Mouse (Mus musculus) testis, postnatal 14 days (tissue): ENCODE measurements around the gene Ehmt2.
"Not testable (repeated sequence)": the region's sequence is repeated elsewhere in the genome, so short reads cannot be mapped to it uniquely, and the experiment has no call there.

ENCODE experiments used
- DNase-seq: peaks from one replicate; pipeline ENCODE4 v3.0.0; 2021; ENCODE audit warnings: low spot score

Gene Ehmt2

GRCm38 (mm10) chr17:34927306-34928019, 29.2 kb downstream of the Ehmt2 start:
- no peak for DNase-seq

- no peak for DNase-seq
Observed at GRCm38 (mm10) chr17:34928841-34929240, 30.6 kb downstream of the Ehmt2 start.

GRCm38 (mm10) chr17:34931061-34931734, 32.9 kb downstream of the Ehmt2 start, which contains the start of gene Neu1:
TSS of gene Neu1 (plus strand) at chr17:34931253.
- DNase-seq, result peak; percentile 93

- DNase-seq, result no peak
Observed at GRCm38 (mm10) chr17:34931735-34932098, 33.4 kb downstream of the Ehmt2 start.

- DNase-seq, result no peak
Observed at GRCm38 (mm10) chr17:34932287-34932686, 34.0 kb downstream of the Ehmt2 start.

- DNase-seq, result no peak
Observed at GRCm38 (mm10) chr17:34934031-34934430, 35.8 kb downstream of the Ehmt2 start.

GRCm38 (mm10) chr17:34934830-34935229, 36.6 kb downstream of the Ehmt2 start:
- DNase-seq, result no peak

GRCm38 (mm10) chr17:34937960-34938505, 39.8 kb downstream of the Ehmt2 start:
- no peak for DNase-seq

- peak; percentile 24 for DNase-seq
Observed at GRCm38 (mm10) chr17:34941344-34942041, 43.2 kb downstream of the Ehmt2 start.

- DNase-seq, result no peak
Observed at GRCm38 (mm10) chr17:34943128-34943815, 45.0 kb downstream of the Ehmt2 start.

- no peak for DNase-seq
Observed at GRCm38 (mm10) chr17:34944362-34944761, 46.1 kb downstream of the Ehmt2 start.

GRCm38 (mm10) chr17:34946486-34947140, 48.3 kb downstream of the Ehmt2 start:
- DNase-seq, result no peak

- DNase-seq, result no peak
Observed at GRCm38 (mm10) chr17:34947606-34948005, 49.3 kb downstream of the Ehmt2 start.

- DNase-seq, result not testable (repeated sequence)
Observed at GRCm38 (mm10) chr17:34948721-34949552, 50.7 kb downstream of the Ehmt2 start.

- DNase-seq, result no peak
Observed at GRCm38 (mm10) chr17:34949553-34949969, 51.3 kb downstream of the Ehmt2 start.

- DNase-seq, result no peak
Observed at GRCm38 (mm10) chr17:34950514-34951455, 52.5 kb downstream of the Ehmt2 start.

GRCm38 (mm10) chr17:34951636-34952377, 53.5 kb downstream of the Ehmt2 start:
- no peak for DNase-seq

GRCm38 (mm10) chr17:34952378-34953040, 54.2 kb downstream of the Ehmt2 start:
- DNase-seq, result peak; percentile 80
